Mouse (Mus musculus): ENCODE measurements around the gene 6430548M08Rik.

GRCm38 (mm10) chr8:120167821-120168220 lies 53.9 kb downstream of the 6430548M08Rik start:
- no peak for TF ChIP-seq POLR2A (IDR thresholded peaks at IDR 0.05; ENCODE audit: low read depth, low read length)
- no peak for TF ChIP-seq CTCF (IDR thresholded peaks at IDR 0.05; ENCODE audit: borderline replicate concordance, insufficient read depth, low read length)

All from embryonic fibroblast, embryonic 13.5 days (primary cell).